Mouse (Mus musculus) embryonic fibroblast, embryonic 13.5 days (primary cell): ENCODE data around the gene Olfr1367.

Experiments
- CTCF ChIP-seq: IDR thresholded peaks from 2 replicates; pipeline ENCODE4 v1.5.1; 2011; ENCODE audit warnings: mild to moderate bottlenecking, control low read depth, low read length, moderate library complexity, borderline replicate concordance; ENCODE audit not compliant: insufficient read depth
- POLR2A ChIP-seq: IDR thresholded peaks from 2 replicates; pipeline ENCODE4 v1.6.1; 2011; ENCODE audit warnings: low read depth, mild to moderate bottlenecking, control low read depth, low read length, moderate library complexity

DNA sequence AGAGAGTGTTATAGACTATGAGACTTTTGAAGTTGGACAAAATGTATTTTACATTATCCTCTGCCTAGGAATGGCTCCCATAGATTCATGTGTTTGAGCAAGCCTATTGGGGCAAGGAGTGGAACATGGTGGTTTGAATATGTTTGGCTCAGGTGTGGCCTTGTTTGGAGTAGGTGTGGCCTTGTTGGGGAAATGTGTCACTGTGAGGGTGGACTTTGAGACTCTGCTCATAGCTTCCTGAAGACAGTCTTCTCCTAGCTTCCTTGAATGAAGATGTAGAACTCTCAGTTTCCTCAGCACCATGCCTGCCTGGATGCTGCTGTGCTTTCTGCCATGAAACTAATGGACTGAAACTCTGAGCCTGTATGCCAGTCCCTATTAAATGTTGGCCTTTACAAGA is 3.9 kb downstream of the Olfr1367 start:
- TF ChIP-seq CTCF, result no peak
- no peak for TF ChIP-seq POLR2A
